Mouse (Mus musculus): Measurements from ENCODE around the gene Scn5a. TPM values are rescaled to one million over a fixed set of nuclear protein-coding genes. Genes with fewer than 3 reads are reported as not detected.

The Scn5a gene
- polyA plus RNA-seq, 1 experiment from 2014 or later: 0.27 TPM

- no peaks in the 10 kb centered on the region for H3K9me3 ChIP-seq (ENCODE audit: control insufficient read depth, low read length)
- no peak overlapping the region for H3K27ac ChIP-seq (ENCODE audit: low read depth, low read length)
- no peak overlapping the region for H3K9ac ChIP-seq (ENCODE audit: low read depth, low read length)
- 88% methylated on average over 1 of the region's 1 CpGs for WGBS
- no peak overlapping the region for H3K4me3 ChIP-seq (ENCODE audit: low read length)
- H3K36me3 ChIP-seq (ENCODE audit: control insufficient read depth, insufficient read depth, low read length): no peaks in the 10 kb centered on the region
- ATAC-seq (ENCODE audit: low FRiP score, low TSS enrichment): no peak
- no peak overlapping the region for H3K4me2 ChIP-seq (replicated peaks; ENCODE audit: low read depth, low read length)
- no peaks in the 10 kb centered on the region for H3K4me1 ChIP-seq (ENCODE audit: control insufficient read depth, insufficient read depth, low read length)
- no peaks in the 10 kb centered on the region for H3K27me3 ChIP-seq (ENCODE audit: control insufficient read depth, insufficient read depth, low read length)
Measured at GRCm38 (mm10) chr9:119473011-119473410, 105.8 kb downstream of the Scn5a start.

DNA sequence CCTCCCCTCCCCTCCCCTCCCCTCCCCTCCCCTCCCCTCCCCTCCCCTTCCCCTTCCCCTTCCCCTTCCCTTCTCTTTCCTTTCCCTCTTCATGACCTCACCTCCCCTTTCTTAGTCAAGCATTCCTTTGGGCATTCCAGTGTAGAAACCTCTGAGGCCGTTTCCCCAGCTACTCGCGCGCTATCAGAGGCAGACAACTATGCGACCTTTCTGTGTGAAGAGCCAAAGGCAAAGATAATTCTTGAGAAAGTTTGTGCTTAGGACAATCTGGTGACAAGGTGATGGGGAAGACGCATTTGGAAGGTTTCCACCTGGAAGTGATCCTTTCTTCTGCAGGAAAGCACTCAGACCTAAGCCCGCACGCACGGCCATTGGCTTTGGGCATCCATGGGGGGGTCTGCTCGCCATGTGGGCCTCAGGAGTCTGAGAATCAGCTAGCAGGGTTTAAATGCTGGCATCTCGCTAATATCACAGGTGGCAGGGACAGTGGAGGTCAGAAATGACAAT is 106.4 kb downstream of the Scn5a start:
- no peaks in the 10 kb centered on the region for H3K36me3 ChIP-seq (ENCODE audit: control insufficient read depth, insufficient read depth, low read length)
- H3K9ac ChIP-seq (ENCODE audit: low read depth, low read length): no peak overlapping the region
- no peaks in the 10 kb centered on the region for H3K27me3 ChIP-seq (ENCODE audit: control insufficient read depth, insufficient read depth, low read length)
- no peak overlapping the region for H3K4me3 ChIP-seq (ENCODE audit: low read length)
- WGBS: 75% methylated on average over 11 of the region's 11 CpGs
- no peak for ATAC-seq (ENCODE audit: low FRiP score, low TSS enrichment)
- no peak overlapping the region for H3K4me2 ChIP-seq (replicated peaks; ENCODE audit: low read depth, low read length)
- no peaks in the 10 kb centered on the region for H3K4me1 ChIP-seq (ENCODE audit: control insufficient read depth, insufficient read depth, low read length)
- no peaks in the 10 kb centered on the region for H3K9me3 ChIP-seq (ENCODE audit: control insufficient read depth, low read length)
- no peak overlapping the region for H3K27ac ChIP-seq (ENCODE audit: low read depth, low read length)

DNA sequence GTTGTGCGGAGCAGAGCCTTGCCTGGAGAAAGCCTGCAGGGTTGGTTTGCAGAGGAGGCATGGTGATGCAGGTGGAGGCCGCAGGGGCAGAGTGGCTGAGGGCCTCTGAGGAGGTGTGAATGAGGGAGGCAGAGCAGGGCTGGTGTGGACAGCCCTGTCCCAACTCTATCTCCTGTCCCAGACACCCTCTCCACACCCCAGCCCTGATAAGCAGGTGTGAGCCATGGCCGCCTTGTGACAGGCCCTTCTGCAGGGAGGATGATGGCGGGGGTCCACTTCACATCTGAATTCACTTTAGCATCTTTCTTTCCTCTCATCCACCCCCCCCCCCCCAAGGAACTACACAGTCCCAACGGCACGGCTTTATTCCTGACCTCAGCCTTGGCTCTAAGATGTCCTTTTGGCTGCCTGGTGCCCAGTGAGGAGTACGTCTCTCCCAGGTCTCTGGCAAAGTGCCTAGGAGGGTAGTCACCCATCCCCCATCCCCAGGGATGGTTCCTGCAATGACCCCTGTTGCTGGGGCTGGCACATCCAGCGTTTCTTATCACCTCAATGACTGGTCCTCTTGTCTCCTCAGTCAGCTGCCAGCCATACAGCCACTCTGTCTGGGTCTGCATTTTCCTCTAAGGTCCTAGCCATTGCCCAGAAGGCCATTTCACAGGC is 109.0 kb downstream of the Scn5a start:
- whole genome bisulfite sequencing: 83% methylated on average over 8 of the region's 8 CpGs

GRCm38 (mm10) chr9:119465595-119465994 is 113.2 kb downstream of the Scn5a start:
- no peak for ATAC-seq (ENCODE audit: low FRiP score, low TSS enrichment)
- H3K9me3 ChIP-seq (ENCODE audit: control insufficient read depth, low read length): no peaks in the 10 kb centered on the region
- no peaks in the 10 kb centered on the region for H3K4me1 ChIP-seq (ENCODE audit: control insufficient read depth, insufficient read depth, low read length)
- no peak overlapping the region for H3K4me3 ChIP-seq (ENCODE audit: low read length)
- 69% methylated on average over 7 of the region's 7 CpGs for WGBS
- peaks cover 42% of the 10 kb centered on the region for H3K36me3 ChIP-seq (ENCODE audit: control insufficient read depth, insufficient read depth, low read length)
- H3K27me3 ChIP-seq (ENCODE audit: control insufficient read depth, insufficient read depth, low read length): no peaks in the 10 kb centered on the region
- H3K27ac ChIP-seq (ENCODE audit: low read depth, low read length): no peak overlapping the region
- H3K9ac ChIP-seq (ENCODE audit: low read depth, low read length): no peak overlapping the region
- no peak overlapping the region for H3K4me2 ChIP-seq (replicated peaks; ENCODE audit: low read depth, low read length)

More for the DNA sequence above, 109.0 kb downstream of the Scn5a start:
- Histone ChIP-seq H3K4me3 (ENCODE audit: low read length) (no peak overlapping the region), H3K9ac (ENCODE audit: low read depth, low read length) (no peak overlapping the region), H3K9me3 (ENCODE audit: control insufficient read depth, low read length) (no peaks in the 10 kb centered on the region), H3K4me2 (replicated peaks; ENCODE audit: low read depth, low read length) (no peak overlapping the region), H3K4me1 (ENCODE audit: control insufficient read depth, insufficient read depth, low read length) (no peaks in the 10 kb centered on the region), H3K36me3 (ENCODE audit: control insufficient read depth, insufficient read depth, low read length) (peaks cover 14% of the 10 kb centered on the region), H3K27ac (ENCODE audit: low read depth, low read length) (no peak overlapping the region), H3K27me3 (ENCODE audit: control insufficient read depth, insufficient read depth, low read length) (no peaks in the 10 kb centered on the region)
- ATAC-seq (ENCODE audit: low FRiP score, low TSS enrichment): 0 out of 2 replicates have a peak, but pooled peaks have one; percentile 22

DNA sequence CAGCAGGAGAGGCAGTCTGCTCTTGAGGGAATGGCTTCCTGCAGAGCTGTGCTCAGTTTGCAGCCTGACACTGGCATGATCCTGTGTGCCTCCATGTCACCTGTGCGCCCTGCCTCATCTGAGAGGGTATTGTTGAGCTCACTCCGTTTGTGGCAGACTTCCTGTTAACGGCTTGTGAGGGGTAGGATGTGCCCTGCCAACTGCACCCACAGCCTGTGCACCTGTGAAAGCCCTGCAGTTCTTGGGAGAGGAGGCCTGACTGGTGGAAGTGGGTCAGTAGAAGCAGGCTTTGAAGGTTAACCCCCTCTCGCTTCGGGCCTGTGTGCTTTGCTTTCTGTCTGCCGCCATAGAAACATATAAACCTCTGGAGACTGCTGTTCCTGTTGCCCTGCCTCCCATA is 113.8 kb downstream of the Scn5a start:
- Histone ChIP-seq H3K27me3 (ENCODE audit: control insufficient read depth, insufficient read depth, low read length) (no peaks in the 10 kb centered on the region), H3K4me3 (ENCODE audit: low read length) (no peak overlapping the region), H3K4me2 (replicated peaks; ENCODE audit: low read depth, low read length) (no peak overlapping the region), H3K36me3 (ENCODE audit: control insufficient read depth, insufficient read depth, low read length) (peaks cover 42% of the 10 kb centered on the region), H3K9ac (ENCODE audit: low read depth, low read length) (no peak overlapping the region), H3K9me3 (ENCODE audit: control insufficient read depth, low read length) (no peaks in the 10 kb centered on the region), H3K27ac (ENCODE audit: low read depth, low read length) (no peak overlapping the region), H3K4me1 (ENCODE audit: control insufficient read depth, insufficient read depth, low read length) (no peaks in the 10 kb centered on the region)
- no peak for ATAC-seq (ENCODE audit: low FRiP score, low TSS enrichment)
- 90% methylated on average over 6 of the region's 6 CpGs for WGBS

DNA sequence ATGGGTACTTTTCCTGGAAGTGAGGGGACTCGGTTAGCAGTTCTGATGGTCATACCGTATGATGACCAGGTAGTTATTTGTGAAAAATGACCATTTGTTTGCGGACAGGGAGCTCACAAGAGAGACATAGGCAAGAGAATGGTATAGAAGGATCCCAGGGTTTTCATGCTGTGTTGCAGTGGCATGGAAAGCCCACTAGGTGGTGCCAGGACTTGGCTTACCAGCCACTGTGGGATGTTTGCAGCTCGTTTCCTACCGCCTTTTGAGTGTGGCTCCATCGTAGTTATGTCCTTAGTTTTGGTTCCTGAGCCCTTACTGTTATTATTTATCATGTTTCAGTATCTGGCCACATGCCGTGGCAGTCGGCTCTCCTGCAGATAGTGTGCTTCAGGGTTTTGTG is 118.4 kb downstream of the Scn5a start:
- WGBS: 50% methylated on average over 8 of the region's 8 CpGs
- H3K36me3 ChIP-seq (ENCODE audit: control insufficient read depth, insufficient read depth, low read length): peaks cover 51% of the 10 kb centered on the region
- no peak for ATAC-seq (ENCODE audit: low FRiP score, low TSS enrichment)

GRCm38 (mm10) chr9:119457122-119457521 is 121.7 kb downstream of the Scn5a start:
- no peak for ATAC-seq (ENCODE audit: low FRiP score, low TSS enrichment)
- no peaks in the 10 kb centered on the region for H3K27me3 ChIP-seq (ENCODE audit: control insufficient read depth, insufficient read depth, low read length)
- H3K4me3 ChIP-seq (ENCODE audit: low read length): no peak overlapping the region
- H3K9ac ChIP-seq (ENCODE audit: low read depth, low read length): no peak overlapping the region
- no peaks in the 10 kb centered on the region for H3K4me1 ChIP-seq (ENCODE audit: control insufficient read depth, insufficient read depth, low read length)
- H3K4me2 ChIP-seq (replicated peaks; ENCODE audit: low read depth, low read length): no peak overlapping the region
- H3K36me3 ChIP-seq (ENCODE audit: control insufficient read depth, insufficient read depth, low read length): peaks cover 35% of the 10 kb centered on the region
- H3K9me3 ChIP-seq (ENCODE audit: control insufficient read depth, low read length): no peaks in the 10 kb centered on the region
- no peak overlapping the region for H3K27ac ChIP-seq (ENCODE audit: low read depth, low read length)
- 86% methylated on average over 14 of the region's 14 CpGs for WGBS

More for the DNA sequence above, 118.4 kb downstream of the Scn5a start:
- Histone ChIP-seq H3K27me3 (ENCODE audit: control insufficient read depth, insufficient read depth, low read length) (no peaks in the 10 kb centered on the region), H3K9ac (ENCODE audit: low read depth, low read length) (no peak overlapping the region), H3K4me3 (ENCODE audit: low read length) (no peak overlapping the region), H3K4me1 (ENCODE audit: control insufficient read depth, insufficient read depth, low read length) (no peaks in the 10 kb centered on the region), H3K4me2 (replicated peaks; ENCODE audit: low read depth, low read length) (no peak overlapping the region), H3K27ac (ENCODE audit: low read depth, low read length) (no peak overlapping the region), H3K9me3 (ENCODE audit: control insufficient read depth, low read length) (no peaks in the 10 kb centered on the region)

GRCm38 (mm10) chr9:119455967-119456366 is 122.8 kb downstream of the Scn5a start:
- no peak overlapping the region for H3K4me2 ChIP-seq (replicated peaks; ENCODE audit: low read depth, low read length)
- H3K36me3 ChIP-seq (ENCODE audit: control insufficient read depth, insufficient read depth, low read length): peaks cover 45% of the 10 kb centered on the region
- WGBS: 87% methylated on average over 14 of the region's 14 CpGs
- no peaks in the 10 kb centered on the region for H3K4me1 ChIP-seq (ENCODE audit: control insufficient read depth, insufficient read depth, low read length)
- ATAC-seq (ENCODE audit: low FRiP score, low TSS enrichment): no peak
- H3K4me3 ChIP-seq (ENCODE audit: low read length): no peak overlapping the region
- no peak overlapping the region for H3K9ac ChIP-seq (ENCODE audit: low read depth, low read length)
- H3K27me3 ChIP-seq (ENCODE audit: control insufficient read depth, insufficient read depth, low read length): no peaks in the 10 kb centered on the region
- H3K9me3 ChIP-seq (ENCODE audit: control insufficient read depth, low read length): no peaks in the 10 kb centered on the region
- no peak overlapping the region for H3K27ac ChIP-seq (ENCODE audit: low read depth, low read length)

GRCm38 (mm10) chr9:119445737-119446136 is 133.1 kb downstream of the Scn5a start:
- Histone ChIP-seq H3K27me3 (ENCODE audit: control insufficient read depth, insufficient read depth, low read length) (no peaks in the 10 kb centered on the region), H3K4me1 (ENCODE audit: control insufficient read depth, insufficient read depth, low read length) (peaks cover 6% of the 10 kb centered on the region; the same call in 1 of the 2 replicates), H3K36me3 (ENCODE audit: control insufficient read depth, insufficient read depth, low read length) (peaks cover 41% of the 10 kb centered on the region), H3K4me3 (ENCODE audit: low read length) (peak overlapping the region; percentile 86), H3K27ac (ENCODE audit: low read depth, low read length) (no peak overlapping the region), H3K9me3 (ENCODE audit: control insufficient read depth, low read length) (no peaks in the 10 kb centered on the region), H3K9ac (ENCODE audit: low read depth, low read length) (peak overlapping the region; percentile 87), H3K4me2 (replicated peaks; ENCODE audit: low read depth, low read length) (peak overlapping the region; percentile 71)
- WGBS: 37% methylated on average over 6 of the region's 6 CpGs
- ATAC-seq (ENCODE audit: low FRiP score, low TSS enrichment): no peak
